Mouse (Mus musculus) stomach, embryonic 16.5 days (tissue): Measurements from ENCODE around the gene Lin28a. TPM values are rescaled to one million over a fixed set of nuclear protein-coding genes. Genes with fewer than 3 reads are reported as not detected.

Experiments used
- ATAC-seq: fragments of 200-750 bp; cut with Nextera tagmentation; 2 replicates; pipeline ENCODE4 v1.8.0; 2017; ENCODE audit warnings: moderate number of reproducible peaks, moderate TSS enrichment; ENCODE audit not compliant: insufficient read depth, low FRiP score
- H3K27ac ChIP-seq: fragments of 300-500 bp; sonication (generic); 2 replicates; pipeline ENCODE4 v1.5.1; 2014; ENCODE audit warnings: low read length
- H3K27me3 ChIP-seq: fragments of 300-500 bp; sonication (generic); 2 replicates; pipeline ENCODE4 v1.6.1; 2014; ENCODE audit warnings: low read length, control low read depth, mixed read lengths; ENCODE audit not compliant: control insufficient read depth, insufficient read depth
- H3K36me3 ChIP-seq: fragments of 300-500 bp; sonication (generic); 2 replicates; pipeline ENCODE4 v1.6.1; 2014; ENCODE audit warnings: low read length; ENCODE audit not compliant: control insufficient read depth, insufficient read depth
- H3K4me1 ChIP-seq: fragments of 300-500 bp; sonication (generic); 2 replicates; pipeline ENCODE4 v1.6.1; 2014; ENCODE audit warnings: low read length, control low read depth, mixed read lengths; ENCODE audit not compliant: control insufficient read depth, insufficient read depth
- H3K4me2 ChIP-seq: fragments of 300-500 bp; sonication (generic); 2 replicates; pipeline ENCODE4 v1.6.1; 2014; ENCODE audit warnings: low read depth, low read length, mixed read lengths
- H3K4me3 ChIP-seq: fragments of 300-500 bp; sonication (generic); replicated peaks from 2 replicates; pipeline ENCODE4 v1.5.1; 2014; ENCODE audit warnings: mild to moderate bottlenecking, low read length
- H3K9ac ChIP-seq: fragments of 300-500 bp; sonication (generic); 2 replicates; pipeline ENCODE4 v1.6.1; 2014; ENCODE audit warnings: low read length
- H3K9me3 ChIP-seq: fragments of 300-500 bp; sonication (generic); replicated peaks from 2 replicates; pipeline ENCODE4 v1.6.1; 2016; ENCODE audit warnings: low read length, control low read depth; ENCODE audit not compliant: control insufficient read depth
- WGBS: fragments of 180-500 bp; shearing (Covaris S2); extraction: QIAGEN DNeasy Blood & Tissue Kit; methylation state at CpG from one replicate; pipeline ENCODE4 v1.1.7; 2014; 5-methylcytosine and 5-hydroxymethylcytosine counted together
- polyA plus RNA-seq: library from polyadenylated mRNA; unstranded; fragments of >200 nt; fragmentation: Nextera tagmentation; extraction: Ambion mirVana; gene quantifications from 2 replicates; pipeline ENCODE4 v1.2.1, GENCODE M21; 2015

Gene Lin28a
- polyA plus RNA-seq = 0.13 and 0.22 TPM in 2 replicates

GRCm38 (mm10) chr4:134018779-134019145 is at the start of gene Lin28a:
Gene Lin28a (minus strand): TSS chr4:134018841.
- H3K4me1 ChIP-seq = peaks cover 12% of the 10 kb centered on the region

GRCm38 (mm10) chr4:134067833-134068544 is 49.3 kb upstream of the Lin28a start:
- Histone ChIP-seq H3K4me3 (peak overlapping the region; percentile 28; the same call in 1 of the 2 replicates), H3K4me2 (peak overlapping the region; percentile 45; the same call in 1 of the 2 replicates), H3K4me1 (no peaks in the 10 kb centered on the region), H3K9ac (no peak overlapping the region), H3K27me3 (no peaks in the 10 kb centered on the region), H3K27ac (peak overlapping the region; percentile 89), H3K36me3 (no peaks in the 10 kb centered on the region), H3K9me3 (no peaks in the 10 kb centered on the region)
- WGBS = 61% methylated on average over 7 of the region's 7 CpGs
- peak; percentile 58 for ATAC-seq

More at GRCm38 (mm10) chr4:134018779-134019145, at the start of gene Lin28a:
- WGBS = 1% methylated on average over 9 of the region's 9 CpGs
- H3K27ac ChIP-seq = no peak within 1 kb of the TSS
- H3K9me3 ChIP-seq = no peaks in the 10 kb centered on the region
- no peaks in the 10 kb centered on the region for H3K36me3 ChIP-seq
- peak within 1 kb of the TSS; percentile 40 for H3K4me2 ChIP-seq
- H3K9ac ChIP-seq = no peak within 1 kb of the TSS
- H3K4me3 ChIP-seq = peak within 1 kb of the TSS; percentile 17; the same call in 1 of the 2 replicates
- H3K27me3 ChIP-seq = peaks cover 46% of the 10 kb centered on the region
- no peak for ATAC-seq

- Histone ChIP-seq H3K9ac (peak overlapping the region; percentile 54), H3K4me2 (peak overlapping the region; percentile 45), H3K4me3 (peak overlapping the region; percentile 28), H3K27me3 (no peaks in the 10 kb centered on the region), H3K4me1 (peaks cover 1% of the 10 kb centered on the region; the same call in 1 of the 2 replicates), H3K27ac (peak overlapping the region; percentile 89), H3K9me3 (no peaks in the 10 kb centered on the region), H3K36me3 (no peaks in the 10 kb centered on the region)
- peak; percentile 73 for ATAC-seq
- 62% methylated on average over 8 of the region's 8 CpGs for WGBS
Measured at GRCm38 (mm10) chr4:134067383-134067782, 48.7 kb upstream of the Lin28a start.

GRCm38 (mm10) chr4:134065431-134066004 is 46.9 kb upstream of the Lin28a start:
- peak; percentile 49; the same call in 1 of the 2 replicates for ATAC-seq
- H3K27me3 ChIP-seq = no peaks in the 10 kb centered on the region
- peak overlapping the region; percentile 28 for H3K4me3 ChIP-seq
- H3K9ac ChIP-seq = peak overlapping the region; percentile 20; the same call in 1 of the 2 replicates
- H3K27ac ChIP-seq = 0 out of 2 replicates have a peak overlapping the region, but pooled peaks have one; percentile 25
- no peaks in the 10 kb centered on the region for H3K36me3 ChIP-seq
- H3K4me1 ChIP-seq = peaks cover 5% of the 10 kb centered on the region; the same call in 1 of the 2 replicates
- peak overlapping the region; percentile 45; the same call in 1 of the 2 replicates for H3K4me2 ChIP-seq
- H3K9me3 ChIP-seq = no peaks in the 10 kb centered on the region
- 15% methylated on average over 23 of the region's 23 CpGs for whole genome bisulfite sequencing

DNA sequence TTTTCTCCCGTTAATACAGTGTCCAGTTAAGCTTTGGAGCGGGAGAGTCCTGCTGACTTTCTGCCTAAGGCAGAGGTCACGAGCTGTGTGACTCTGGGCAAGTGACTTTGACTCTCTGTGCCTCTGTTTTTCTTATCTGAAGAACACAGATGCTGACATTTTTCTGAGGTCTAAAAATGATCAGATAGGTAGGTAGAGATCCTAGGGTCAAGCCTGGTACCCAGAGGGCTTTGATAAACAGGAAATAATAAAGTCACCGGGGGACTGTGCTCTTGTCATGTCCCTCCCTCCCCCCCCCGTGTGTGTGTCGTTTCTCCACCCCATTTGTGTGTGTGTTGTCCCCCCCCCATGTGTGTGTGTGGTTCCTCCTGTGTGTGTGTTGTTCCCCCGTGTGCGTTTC is 43.9 kb upstream of the Lin28a start:
- H3K4me2 ChIP-seq = no peak overlapping the region
- H3K9me3 ChIP-seq = no peaks in the 10 kb centered on the region
- no peaks in the 10 kb centered on the region for H3K36me3 ChIP-seq
- H3K27ac ChIP-seq = peak overlapping the region; percentile 82
- 61% methylated on average over 8 of the region's 8 CpGs for WGBS
- no peak overlapping the region for H3K9ac ChIP-seq
- no peaks in the 10 kb centered on the region for H3K27me3 ChIP-seq
- ATAC-seq = no peak
- peaks cover 5% of the 10 kb centered on the region; the same call in 1 of the 2 replicates for H3K4me1 ChIP-seq
- no peak overlapping the region for H3K4me3 ChIP-seq

- 35% methylated on average over 8 of the region's 8 CpGs for WGBS
- peak overlapping the region; percentile 82 for H3K27ac ChIP-seq
- no peaks in the 10 kb centered on the region for H3K27me3 ChIP-seq
- peak; percentile 91 for ATAC-seq
- H3K4me2 ChIP-seq = no peak overlapping the region
- H3K36me3 ChIP-seq = no peaks in the 10 kb centered on the region
- H3K4me1 ChIP-seq = peaks cover 5% of the 10 kb centered on the region; the same call in 1 of the 2 replicates
- no peak overlapping the region for H3K9ac ChIP-seq
- no peaks in the 10 kb centered on the region for H3K9me3 ChIP-seq
- H3K4me3 ChIP-seq = no peak overlapping the region
Measured at GRCm38 (mm10) chr4:134061944-134062446, 43.4 kb upstream of the Lin28a start.

GRCm38 (mm10) chr4:134061166-134061830 is 42.7 kb upstream of the Lin28a start:
- Histone ChIP-seq H3K4me2 (no peak overlapping the region), H3K4me1 (peaks cover 5% of the 10 kb centered on the region; the same call in 1 of the 2 replicates), H3K9ac (no peak overlapping the region), H3K9me3 (no peaks in the 10 kb centered on the region), H3K4me3 (no peak overlapping the region), H3K36me3 (no peaks in the 10 kb centered on the region), H3K27me3 (no peaks in the 10 kb centered on the region), H3K27ac (peak overlapping the region; percentile 82)
- no peak for ATAC-seq
- WGBS = 50% methylated on average over 18 of the region's 18 CpGs

DNA sequence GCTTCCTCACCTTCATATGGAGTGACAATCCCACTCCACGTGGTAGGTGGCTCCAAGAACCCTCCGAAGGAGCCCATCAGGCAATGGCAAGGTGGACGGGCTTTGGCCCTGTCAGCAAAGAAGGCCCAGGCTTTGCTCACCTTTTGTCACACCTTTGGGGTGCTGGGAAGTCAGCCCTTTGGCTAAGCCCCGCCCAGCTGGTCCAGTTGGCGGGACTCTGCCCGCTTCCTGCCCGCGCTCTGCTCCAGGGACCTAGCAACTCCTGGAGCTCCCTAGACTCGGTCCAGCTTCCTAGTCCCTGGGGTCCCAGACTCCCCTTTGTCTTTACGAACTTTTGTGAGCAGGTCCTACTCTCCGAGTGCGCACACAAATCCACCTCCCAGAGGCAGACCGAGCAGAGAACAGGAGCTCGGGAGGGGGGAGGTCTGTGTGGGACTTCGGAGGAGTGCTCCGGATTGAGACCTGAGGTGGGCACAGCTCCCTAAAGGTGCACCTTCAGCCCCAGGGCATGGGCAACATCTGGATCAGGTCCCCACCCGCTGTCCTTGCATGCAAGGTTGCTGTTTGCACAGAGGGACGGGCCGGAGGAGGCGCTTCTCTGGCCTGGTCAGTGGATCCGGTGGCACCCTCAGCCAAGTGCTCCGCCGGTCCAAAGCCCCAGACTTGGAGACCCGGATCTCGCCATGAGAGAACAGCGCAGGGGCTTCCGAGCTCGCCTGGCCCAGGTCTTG is 41.7 kb upstream of the Lin28a start, which contains the start of gene Crybg2:
TSS of gene Crybg2 (plus strand) at position 681 of the 731 bp plus-strand sequence.
- peaks cover 5% of the 10 kb centered on the region; the same call in 1 of the 2 replicates for H3K4me1 ChIP-seq
- H3K9ac ChIP-seq = no peak within 1 kb of the TSS
- ATAC-seq = no peak
- H3K27me3 ChIP-seq = no peaks in the 10 kb centered on the region
- 0 out of 2 replicates have a peak within 1 kb of the TSS, but pooled peaks have one; percentile 4 for H3K4me2 ChIP-seq
- H3K9me3 ChIP-seq = no peaks in the 10 kb centered on the region
- WGBS = 46% methylated on average over 28 of the region's 28 CpGs
- no peak within 1 kb of the TSS for H3K4me3 ChIP-seq
- peak within 1 kb of the TSS; percentile 82 for H3K27ac ChIP-seq
- no peaks in the 10 kb centered on the region for H3K36me3 ChIP-seq
